Mouse (Mus musculus) lung, adult 2 months (tissue): ENCODE data around the gene Zkscan16.

ENCODE experiments used
- CTCF ChIP-seq: fragments of 200-500 bp; IDR thresholded peaks from 2 replicates; pipeline ENCODE4 v1.5.1; 2011; ENCODE audit warnings: mild to moderate bottlenecking, low read length, control low read depth; ENCODE audit not compliant: insufficient read depth
- POLR2A ChIP-seq: fragments of 200-500 bp; IDR thresholded peaks from 2 replicates; pipeline ENCODE4 v1.6.1; 2011; ENCODE audit warnings: low read depth, mild to moderate bottlenecking, control low read depth, low read length, borderline replicate concordance; ENCODE audit errors: extremely low read depth

- TF ChIP-seq CTCF = no peak
- TF ChIP-seq POLR2A = no peak
Observed at GRCm38 (mm10) chr4:58926120-58926519, 17.3 kb upstream of the Zkscan16 start.
